Mouse (Mus musculus) brain, embryonic 14.5 days (tissue): Measurements from ENCODE around the gene Atp6v0a1. TPM values are rescaled to one million over a fixed set of nuclear protein-coding genes. Genes with fewer than 3 reads are reported as not detected.

Experiments
- DNase-seq: peaks from one replicate; pipeline ENCODE4 v3.0.0-alpha.2; 2011; ENCODE audit warnings: low read depth
- CTCF ChIP-seq: fragments of 200-500 bp; IDR thresholded peaks from 2 replicates; pipeline ENCODE4 v1.5.1; 2012; ENCODE audit warnings: inconsistent platforms, mild to moderate bottlenecking, moderate library complexity, borderline replicate concordance; ENCODE audit not compliant: insufficient read depth, insufficient read length; ENCODE audit errors: extremely low read depth
- POLR2A ChIP-seq: fragments of 200-500 bp; IDR thresholded peaks from 2 replicates; pipeline ENCODE4 v1.6.1; 2012; ENCODE audit warnings: mild to moderate bottlenecking, inconsistent platforms, borderline replicate concordance; ENCODE audit not compliant: poor library complexity, insufficient read depth, insufficient read length, severe bottlenecking; ENCODE audit errors: extremely low read depth
- polyA plus RNA-seq: library from polyadenylated mRNA; depleted of rRNA; stranded (reverse); fragments of >200 nt; gene quantifications from 2 replicates; pipeline ENCODE4 v1.2.3, GENCODE M21; 2012

The Atp6v0a1 gene
- polyA plus RNA-seq, 1 experiment = 197 TPM

DNA sequence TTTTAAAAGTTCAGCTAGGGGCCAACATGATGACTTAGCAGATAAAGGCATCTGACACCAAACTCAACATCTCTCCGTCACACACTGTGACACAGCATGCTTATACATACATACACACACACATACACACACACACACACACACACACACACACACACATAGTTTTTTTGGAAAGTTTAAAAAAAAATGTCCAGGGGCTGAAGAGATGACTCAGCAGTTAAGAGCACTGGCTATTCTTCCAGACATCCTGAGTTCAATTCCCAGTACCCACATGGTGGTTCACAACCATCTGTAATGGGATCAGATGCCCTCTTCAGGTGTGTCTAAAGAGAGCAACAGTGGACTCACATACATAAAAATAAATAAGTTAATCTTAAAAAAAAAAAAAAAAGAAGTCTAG is 22.2 kb downstream of the Atp6v0a1 start:
- no peak for DNase-seq
- TF ChIP-seq POLR2A (no peak), CTCF (no peak)

DNA sequence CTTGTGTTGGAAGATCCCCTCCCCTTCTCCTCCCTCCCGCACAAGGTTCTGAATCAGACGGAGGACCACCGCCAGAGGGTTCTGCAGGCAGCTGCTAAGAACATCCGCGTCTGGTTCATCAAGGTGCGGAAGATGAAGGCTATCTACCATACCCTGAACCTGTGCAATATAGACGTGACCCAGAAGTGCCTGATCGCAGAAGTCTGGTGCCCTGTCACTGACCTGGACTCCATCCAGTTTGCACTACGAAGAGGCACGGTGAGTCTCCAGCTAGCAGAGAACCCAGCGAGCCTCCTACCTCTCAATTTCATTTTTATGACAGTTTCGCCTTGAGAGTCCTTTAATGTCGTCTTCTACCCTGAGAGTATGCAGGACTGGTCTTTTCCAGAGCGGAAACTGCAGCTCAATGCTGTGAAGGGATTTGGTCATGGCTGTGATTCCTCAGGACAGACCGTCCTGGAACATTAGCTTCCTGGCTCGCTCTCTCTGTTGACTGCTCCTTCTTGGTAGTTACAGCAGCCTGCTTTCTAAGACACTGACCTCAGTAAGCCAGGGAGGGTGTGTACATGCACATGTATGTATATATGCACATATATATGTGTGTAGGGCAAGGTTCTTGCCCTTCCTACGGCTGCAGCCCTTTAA is 24.7 kb downstream of the Atp6v0a1 start:
- no peak for DNase-seq
- TF ChIP-seq POLR2A = no peak
- no peak for TF ChIP-seq CTCF

DNA sequence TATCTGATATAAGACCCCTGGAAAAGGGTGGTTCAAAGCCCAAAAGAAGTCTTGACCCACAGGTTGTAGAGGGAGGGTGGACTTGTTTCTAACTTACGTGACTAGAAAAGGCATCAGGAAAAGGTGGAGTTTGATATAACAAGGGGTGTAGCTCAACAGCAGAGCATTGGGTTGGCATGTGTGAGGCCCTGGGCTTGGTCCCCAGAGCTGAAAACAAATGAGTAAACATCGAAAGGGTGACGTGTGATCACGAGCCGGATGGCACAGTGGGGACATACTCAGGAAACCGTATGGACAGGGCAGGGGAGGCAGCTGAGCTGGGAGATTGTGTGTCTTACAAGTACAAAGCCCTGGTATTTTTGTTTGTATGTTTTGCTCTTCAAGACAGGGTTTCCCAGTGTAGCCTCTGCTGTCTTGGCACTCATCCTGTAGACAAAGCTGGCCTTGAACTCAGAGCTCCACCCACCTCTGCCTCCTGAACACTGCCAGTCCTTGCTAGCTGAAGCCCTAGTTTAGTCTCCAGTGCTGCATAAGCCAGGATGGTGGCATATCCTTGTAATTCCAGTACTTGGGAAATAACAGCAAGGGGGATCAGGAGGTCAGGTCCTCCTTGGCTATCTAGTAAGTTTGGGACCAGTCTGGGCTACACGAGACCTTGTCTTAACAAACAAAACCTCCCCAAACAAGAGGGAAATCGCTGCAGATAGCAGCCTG is 25.5 kb downstream of the Atp6v0a1 start:
- no peak for DNase-seq

DNA sequence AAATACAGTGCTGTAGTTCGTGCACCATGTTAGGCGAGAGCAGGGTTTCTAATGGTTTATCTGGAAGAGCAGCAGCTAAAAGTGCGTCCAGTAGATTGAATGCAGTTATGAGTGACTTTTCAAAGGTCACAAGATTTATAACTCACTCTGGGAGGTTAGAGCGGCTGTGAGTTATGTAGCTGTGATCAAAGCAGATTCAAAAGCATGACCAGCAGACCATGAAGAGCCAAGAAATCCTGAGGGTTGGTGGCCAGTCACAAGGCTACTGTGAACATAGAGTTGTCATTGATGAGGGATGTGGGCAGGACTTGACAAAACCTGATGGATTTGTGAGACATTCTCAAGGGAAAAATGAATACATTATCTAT is 26.1 kb downstream of the Atp6v0a1 start:
- DNase-seq = no peak
- no peak for TF ChIP-seq CTCF
- no peak for TF ChIP-seq POLR2A

More for the DNA sequence above, 25.5 kb downstream of the Atp6v0a1 start:
- no peak for TF ChIP-seq POLR2A

DNA sequence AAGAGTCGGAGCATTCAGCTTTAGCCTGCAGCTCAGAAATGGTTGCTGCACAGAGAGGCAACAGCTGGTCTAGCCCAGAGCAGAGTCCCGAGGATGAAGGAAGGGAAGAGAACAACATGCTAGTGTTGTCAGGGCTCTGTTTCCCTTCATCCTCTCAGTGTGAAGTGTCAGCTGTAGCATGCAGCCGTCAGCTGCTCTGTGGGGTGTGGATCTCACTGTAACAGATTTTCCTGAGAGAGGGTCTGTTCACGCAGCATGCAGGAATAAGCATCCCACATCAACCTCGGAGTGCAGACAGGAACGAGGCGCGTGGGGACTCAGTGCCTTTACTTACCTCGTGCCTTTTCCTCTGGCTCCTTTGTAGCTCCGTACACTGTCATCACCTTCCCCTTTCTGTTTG is 28.5 kb downstream of the Atp6v0a1 start:
- no peak for DNase-seq
- no peak for TF ChIP-seq POLR2A
- TF ChIP-seq CTCF = no peak

DNA sequence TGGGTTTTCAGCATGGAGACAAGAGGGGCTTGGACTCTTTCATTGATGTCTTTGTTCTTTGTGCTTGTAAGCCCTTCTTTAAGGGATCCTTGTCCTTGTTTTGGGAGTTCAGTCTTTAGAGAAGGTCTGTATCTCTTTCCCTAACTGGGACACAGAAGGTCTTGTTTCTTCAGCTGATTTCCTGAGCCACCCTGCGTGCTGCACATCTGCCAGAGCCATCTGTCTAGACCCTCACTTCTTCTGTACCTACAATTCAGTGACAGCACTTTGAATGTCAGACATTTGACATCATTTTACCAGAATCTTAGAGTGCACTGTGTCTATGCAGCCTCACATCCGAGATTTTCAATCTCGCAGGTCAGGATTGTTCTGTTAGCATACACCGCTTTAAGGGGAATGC is 36.6 kb downstream of the Atp6v0a1 start:
- no peak for TF ChIP-seq POLR2A
- TF ChIP-seq CTCF = no peak
- DNase-seq = no peak

DNA sequence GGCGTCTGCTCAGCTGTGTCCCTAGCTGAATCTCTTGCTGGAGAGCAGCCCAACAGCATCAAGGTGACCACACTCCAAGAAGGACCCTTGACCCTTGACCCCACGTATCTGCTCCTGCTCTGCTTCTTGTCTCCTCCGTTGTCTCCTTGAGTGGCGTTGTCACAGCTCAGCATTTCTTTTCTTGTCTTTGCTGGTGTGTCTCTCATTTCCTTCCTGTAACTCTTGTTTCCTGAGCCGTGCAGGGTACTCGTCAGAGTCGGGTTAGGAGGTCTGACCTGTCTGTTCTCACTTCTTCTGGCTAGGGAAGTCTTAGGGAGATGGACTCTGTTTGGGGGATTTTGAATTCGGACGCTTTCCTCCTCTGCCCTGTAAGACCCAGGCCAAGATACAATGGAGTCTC is 37.2 kb downstream of the Atp6v0a1 start:
- DNase-seq = no peak
- TF ChIP-seq CTCF (no peak), POLR2A (no peak)

DNA sequence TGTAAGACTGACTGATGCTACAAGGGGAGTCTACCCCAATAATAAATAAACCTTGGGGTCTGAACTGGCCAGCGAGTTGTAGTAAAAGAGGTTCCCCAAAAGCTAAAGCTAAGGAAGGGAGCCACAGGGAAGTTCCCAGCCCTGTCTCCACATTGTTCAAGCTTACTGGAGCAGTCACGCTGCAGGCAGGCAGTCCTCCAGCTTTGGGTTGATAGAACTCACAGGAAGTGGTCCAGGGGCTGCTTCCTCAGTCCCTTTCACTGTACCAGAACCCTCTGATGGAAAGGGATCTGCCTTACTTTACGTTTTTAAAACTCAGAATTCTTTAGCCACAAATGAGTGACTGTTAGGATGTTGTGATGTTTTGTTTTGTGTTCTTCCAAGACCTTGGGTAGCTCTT is 38.2 kb downstream of the Atp6v0a1 start:
- DNase-seq = no peak
- TF ChIP-seq POLR2A (no peak), CTCF (no peak)

DNA sequence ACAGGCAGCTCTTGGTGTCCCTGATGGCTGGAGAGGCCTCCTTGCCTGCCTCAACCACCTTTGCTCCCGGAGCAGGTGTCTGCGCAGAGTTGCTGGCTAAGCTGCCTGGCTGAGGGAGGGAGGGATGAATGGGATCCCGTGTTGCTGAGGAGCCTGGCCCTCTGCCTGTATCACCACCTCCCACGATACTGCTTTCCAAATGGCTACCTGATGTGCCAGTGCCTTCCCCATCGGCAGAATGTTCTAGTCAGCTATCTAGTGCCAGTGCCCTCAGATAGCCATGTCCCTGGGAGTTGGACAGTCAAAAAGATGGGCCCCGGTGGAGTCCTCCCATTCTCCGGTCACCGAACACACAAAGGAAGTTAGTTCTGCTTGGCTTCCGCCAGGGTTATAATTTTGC is 41.1 kb downstream of the Atp6v0a1 start:
- DNase-seq = no peak
- TF ChIP-seq POLR2A (no peak), CTCF (no peak)

DNA sequence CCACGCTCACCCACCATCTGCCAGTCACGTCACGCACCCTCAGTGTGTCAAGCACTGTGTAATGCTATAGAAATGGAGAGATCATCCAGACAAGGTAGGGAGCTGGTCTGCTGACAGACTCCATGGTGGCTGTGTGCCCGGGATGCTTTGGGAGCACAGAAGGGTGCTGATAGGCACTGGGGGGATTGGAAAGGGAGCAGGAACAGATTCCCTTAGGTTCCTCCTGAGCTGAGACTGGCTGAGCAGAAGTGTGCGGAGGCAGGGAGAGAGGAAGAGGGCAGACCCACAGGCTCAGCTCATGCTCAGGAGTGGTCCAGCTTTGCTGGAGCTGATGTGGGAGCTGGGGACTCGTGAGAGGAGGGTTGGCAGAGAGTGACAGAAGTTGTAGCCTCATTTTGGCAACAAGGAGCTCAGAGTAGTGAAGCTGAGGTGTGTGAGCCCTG is 41.8 kb downstream of the Atp6v0a1 start:
- TF ChIP-seq CTCF (no peak), POLR2A (no peak)
- DNase-seq = no peak

DNA sequence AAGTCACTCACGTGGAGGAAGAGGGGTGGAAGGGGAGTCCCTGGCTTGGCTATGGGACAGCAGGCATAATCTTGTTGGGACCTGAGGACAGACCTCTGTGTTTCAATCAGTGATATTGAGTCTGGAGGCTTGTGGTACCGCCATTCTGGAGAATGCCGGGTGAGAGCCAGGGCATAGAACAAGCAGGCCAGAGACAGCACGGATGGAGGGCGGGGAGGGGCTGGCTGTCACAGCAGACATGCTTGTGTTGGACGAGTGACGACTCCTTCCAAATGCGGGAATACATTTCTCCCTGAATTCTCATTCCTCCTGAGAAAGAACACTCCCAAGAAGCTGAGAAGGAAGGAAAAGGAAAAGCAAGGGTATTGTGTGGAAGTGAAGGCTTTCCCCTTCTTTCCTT is 42.4 kb downstream of the Atp6v0a1 start:
- no peak for DNase-seq
- TF ChIP-seq POLR2A = no peak
- no peak for TF ChIP-seq CTCF
